Mouse (Mus musculus) hindbrain, embryonic 11.5 days (tissue): ENCODE measurements around the gene 4930404N11Rik. TPM values are rescaled to one million over a fixed set of nuclear protein-coding genes. Genes with fewer than 3 reads are reported as not detected.

Experiments used
- ATAC-seq: fragments of 200-750 bp; cut with Nextera tagmentation; 2 replicates; pipeline ENCODE4 v1.8.0; 2017; ENCODE audit warnings: mild to moderate bottlenecking, moderate TSS enrichment, moderate library complexity; ENCODE audit not compliant: low FRiP score
- DNase-seq: peaks from one replicate; pipeline ENCODE4 v3.0.0-alpha.2; 2015; ENCODE audit warnings: low spot score
- H3K27ac ChIP-seq: fragments of 300-500 bp; sonication (generic); 2 replicates; pipeline ENCODE4 v1.5.1; 2014; ENCODE audit warnings: mild to moderate bottlenecking, low read depth, low read length
- H3K27me3 ChIP-seq: fragments of 300-500 bp; sonication (generic); 2 replicates; pipeline ENCODE4 v1.6.1; 2014; ENCODE audit warnings: mild to moderate bottlenecking, low read length, moderate library complexity, mixed read lengths; ENCODE audit not compliant: control insufficient read depth, insufficient read depth
- H3K36me3 ChIP-seq: fragments of 300-500 bp; sonication (generic); 2 replicates; pipeline ENCODE4 v1.6.1; 2014; ENCODE audit warnings: mild to moderate bottlenecking, low read length, moderate library complexity, mixed read lengths; ENCODE audit not compliant: control insufficient read depth, insufficient read depth
- H3K4me1 ChIP-seq: fragments of 300-500 bp; sonication (generic); replicated peaks from 2 replicates; pipeline ENCODE4 v1.6.1; 2014; ENCODE audit warnings: low read length, mixed read lengths; ENCODE audit not compliant: control insufficient read depth, insufficient read depth
- H3K4me2 ChIP-seq: fragments of 300-500 bp; sonication (generic); replicated peaks from 2 replicates; pipeline ENCODE4 v1.6.1; 2014; ENCODE audit warnings: mild to moderate bottlenecking, low read depth, low read length
- H3K4me3 ChIP-seq: fragments of 300-500 bp; sonication (generic); 2 replicates; pipeline ENCODE4 v1.5.1; 2014; ENCODE audit warnings: low read depth, low read length
- H3K9ac ChIP-seq: fragments of 300-500 bp; sonication (generic); 2 replicates; pipeline ENCODE4 v1.6.1; 2014; ENCODE audit warnings: low read depth, low read length
- H3K9me3 ChIP-seq: fragments of 300-500 bp; sonication (generic); 2 replicates; pipeline ENCODE4 v1.6.1; 2016; ENCODE audit warnings: low read length; ENCODE audit not compliant: control insufficient read depth
- WGBS: fragments of 180-500 bp; shearing (Covaris S2); extraction: QIAGEN DNeasy Blood & Tissue Kit; methylation state at CpG from one replicate; pipeline ENCODE4 v1.1.7; 2014; 5-methylcytosine and 5-hydroxymethylcytosine counted together
- polyA plus RNA-seq: library from polyadenylated mRNA; unstranded; fragments of >200 nt; fragmentation: Nextera tagmentation; extraction: Ambion mirVana; gene quantifications from 2 replicates; pipeline ENCODE4 v1.2.1, GENCODE M21; 2014

4930404N11Rik gene
- polyA plus RNA-seq, 1 experiment from 2014 or later, result not detected

DNA sequence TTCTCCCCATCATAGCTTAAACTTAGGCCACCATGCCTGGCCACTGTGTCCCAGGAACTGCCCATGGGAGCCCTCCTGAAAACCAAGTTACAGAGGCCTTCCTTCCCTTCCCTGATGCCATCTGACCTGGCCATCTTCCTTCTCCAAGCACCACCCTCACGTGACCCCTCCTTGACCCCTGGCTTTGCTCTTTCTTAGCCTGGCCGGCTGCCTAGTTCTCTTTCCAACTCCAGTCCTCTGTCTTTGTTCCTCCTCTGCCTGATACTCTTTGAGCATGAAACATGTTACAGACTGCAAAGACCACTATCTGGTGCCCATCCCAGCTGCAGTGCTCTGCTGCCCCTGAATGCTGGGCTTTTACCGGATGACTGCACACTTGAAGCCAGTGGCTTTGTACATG is 23.8 kb upstream of the 4930404N11Rik start:
- ATAC-seq, result no peak
- Histone ChIP-seq H3K4me1 (peaks cover 10% of the 10 kb centered on the region; the same call in 1 of the 2 replicates), H3K9me3 (no peaks in the 10 kb centered on the region), H3K27me3 (no peaks in the 10 kb centered on the region), H3K9ac (no peak overlapping the region), H3K27ac (no peak overlapping the region), H3K4me3 (no peak overlapping the region), H3K4me2 (no peak overlapping the region), H3K36me3 (peaks cover 4% of the 10 kb centered on the region; the same call in 1 of the 2 replicates)
- no peak for DNase-seq
- 42% methylated on average over 3 of the region's 3 CpGs for WGBS

DNA sequence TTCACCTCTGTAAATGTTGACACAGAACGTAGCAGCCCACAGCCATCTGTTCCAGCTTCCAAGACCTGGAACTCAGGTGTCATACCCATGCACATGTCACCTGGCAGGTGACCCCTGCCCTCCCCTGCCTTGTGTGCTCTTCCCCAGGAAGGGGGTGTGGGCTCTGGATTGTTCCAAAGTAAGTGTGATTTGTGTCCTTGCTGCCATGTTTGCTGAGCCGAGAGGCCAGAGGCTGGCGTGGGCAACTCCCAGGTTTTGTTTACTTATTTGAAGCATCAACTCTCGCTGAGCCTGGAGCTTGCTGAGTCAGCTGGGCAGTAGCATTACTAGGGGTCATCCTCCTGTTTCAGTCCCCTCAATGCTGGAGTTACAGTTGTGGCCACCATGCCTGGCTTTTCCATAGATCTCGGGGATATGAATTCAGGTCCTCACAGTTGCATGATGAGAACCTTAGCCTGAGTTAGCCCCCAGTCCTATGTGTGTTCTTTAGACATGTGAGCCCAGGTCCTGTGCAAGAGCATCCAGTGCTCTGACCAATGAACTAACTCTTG is 23.0 kb upstream of the 4930404N11Rik start, which contains the start of gene Gm48552:
Gm48552 (plus strand) TSS at position 501 of the 551 bp plus-strand sequence.
- DNase-seq, result no peak
- Histone ChIP-seq H3K36me3 (peaks cover 4% of the 10 kb centered on the region; the same call in 1 of the 2 replicates), H3K9me3 (no peaks in the 10 kb centered on the region), H3K27ac (no peak within 1 kb of the TSS), H3K4me1 (peaks cover 10% of the 10 kb centered on the region; the same call in 1 of the 2 replicates), H3K4me2 (no peak within 1 kb of the TSS), H3K27me3 (no peaks in the 10 kb centered on the region), H3K9ac (no peak within 1 kb of the TSS), H3K4me3 (no peak within 1 kb of the TSS)
- no peak for ATAC-seq
- 90% methylated on average over 5 of the region's 5 CpGs for WGBS

DNA sequence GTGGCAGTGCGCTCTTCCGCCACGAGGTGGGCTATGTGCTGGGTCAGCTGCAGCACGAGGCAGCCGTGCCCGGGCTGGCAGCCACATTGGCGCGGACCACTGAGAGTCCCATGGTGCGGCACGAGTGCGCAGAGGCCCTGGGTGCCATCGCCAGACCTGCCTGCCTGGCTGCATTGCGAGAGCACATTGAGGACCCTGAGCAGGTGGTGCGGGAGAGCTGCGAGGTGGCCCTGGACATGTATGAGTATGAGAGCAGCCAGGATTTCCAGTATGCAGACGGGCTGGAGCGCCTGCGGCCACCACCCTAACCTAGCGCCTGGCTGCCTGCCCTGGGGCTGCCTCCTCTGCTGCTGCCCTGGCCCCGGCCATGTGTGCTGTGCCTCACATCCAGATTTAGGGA is 22.1 kb upstream of the 4930404N11Rik start:
- DNase-seq (no peak), ATAC-seq (no peak)
- Histone ChIP-seq H3K4me1 (peaks cover 8% of the 10 kb centered on the region; the same call in 1 of the 2 replicates), H3K27ac (no peak overlapping the region), H3K27me3 (no peaks in the 10 kb centered on the region), H3K9me3 (no peaks in the 10 kb centered on the region), H3K9ac (no peak overlapping the region), H3K36me3 (peaks cover 4% of the 10 kb centered on the region; the same call in 1 of the 2 replicates), H3K4me3 (no peak overlapping the region), H3K4me2 (no peak overlapping the region)
- WGBS, result 96% methylated on average over 20 of the region's 20 CpGs

DNA sequence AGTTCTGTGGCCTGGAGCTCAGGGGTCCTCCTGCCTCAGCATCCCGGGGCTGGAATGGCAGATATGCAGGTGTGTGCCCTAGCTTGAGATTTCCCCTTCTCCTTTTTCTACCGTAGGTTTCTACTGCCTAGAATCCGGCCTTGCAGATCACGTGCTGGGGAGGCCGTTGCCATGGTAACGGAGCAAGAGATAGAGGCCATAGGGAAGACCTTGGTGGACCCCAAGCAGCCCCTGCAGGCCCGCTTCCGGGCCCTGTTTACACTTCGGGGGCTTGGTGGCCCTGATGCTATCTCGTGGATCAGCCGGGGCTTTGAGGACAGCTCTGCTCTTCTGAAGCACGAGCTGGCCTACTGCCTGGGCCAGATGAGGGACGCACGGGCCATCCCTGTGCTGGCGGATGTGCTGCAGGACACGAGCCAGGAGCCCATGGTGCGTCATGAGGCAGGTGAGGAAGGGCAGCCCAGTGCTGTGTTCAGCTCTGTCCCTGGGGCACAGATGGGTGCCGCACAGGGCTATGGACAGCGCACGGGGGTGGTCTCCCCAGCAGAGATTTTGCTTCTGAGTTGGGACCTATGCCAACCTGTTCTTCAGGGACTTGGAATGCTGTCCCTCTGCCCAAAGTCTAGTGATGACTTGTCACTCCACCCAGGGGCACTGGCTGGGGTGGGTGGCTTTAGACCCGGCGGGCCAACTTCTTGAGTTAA is 20.1 kb upstream of the 4930404N11Rik start:
- Histone ChIP-seq H3K36me3 (peaks cover 4% of the 10 kb centered on the region; the same call in 1 of the 2 replicates), H3K4me3 (no peak overlapping the region; the same call in 1 of the 2 replicates), H3K9ac (no peak overlapping the region), H3K27ac (no peak overlapping the region), H3K4me2 (no peak overlapping the region; the same call in 1 of the 2 replicates), H3K9me3 (no peaks in the 10 kb centered on the region), H3K4me1 (peaks cover 8% of the 10 kb centered on the region; the same call in 1 of the 2 replicates), H3K27me3 (no peaks in the 10 kb centered on the region)
- whole genome bisulfite sequencing, result 84% methylated on average over 22 of the region's 22 CpGs
- no peak for DNase-seq
- ATAC-seq, result no peak

DNA sequence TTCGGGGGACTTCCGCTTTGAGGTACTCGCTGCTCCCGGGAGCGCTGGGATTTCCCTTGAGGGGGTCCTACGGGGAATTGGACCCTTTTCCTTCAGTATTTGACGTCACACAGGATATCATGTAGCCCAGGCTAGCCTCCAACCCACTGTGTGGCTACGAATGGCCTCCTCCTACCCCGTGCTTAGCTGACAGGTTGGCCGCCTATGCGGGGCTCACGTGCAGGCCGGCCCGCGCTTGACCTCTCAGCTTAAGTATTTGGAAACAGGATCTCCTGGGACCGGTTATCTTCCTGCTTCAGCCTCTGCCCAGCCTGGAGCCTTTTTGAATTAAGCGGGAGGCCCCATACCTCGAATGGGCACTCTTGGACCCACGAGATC is 19.0 kb upstream of the 4930404N11Rik start:
- Histone ChIP-seq H3K4me2 (peak overlapping the region; percentile 91), H3K9me3 (no peaks in the 10 kb centered on the region), H3K27me3 (no peaks in the 10 kb centered on the region), H3K4me3 (peak overlapping the region; percentile 96), H3K4me1 (peaks cover 8% of the 10 kb centered on the region; the same call in 1 of the 2 replicates), H3K36me3 (peaks cover 4% of the 10 kb centered on the region; the same call in 1 of the 2 replicates), H3K27ac (peak overlapping the region; percentile 72; the same call in 1 of the 2 replicates), H3K9ac (peak overlapping the region; percentile 85)
- ATAC-seq (peak; percentile 36), DNase-seq (no peak)
- 1% methylated on average over 19 of the region's 19 CpGs for WGBS

- peak within 1 kb of the TSS; percentile 96 for H3K4me3 ChIP-seq
- no peaks in the 10 kb centered on the region for H3K9me3 ChIP-seq
- peak within 1 kb of the TSS; percentile 85 for H3K9ac ChIP-seq
- peak within 1 kb of the TSS; percentile 72; the same call in 1 of the 2 replicates for H3K27ac ChIP-seq
- no peaks in the 10 kb centered on the region for H3K27me3 ChIP-seq
- peaks cover 4% of the 10 kb centered on the region; the same call in 1 of the 2 replicates for H3K36me3 ChIP-seq
- peak; percentile 94 for ATAC-seq
- H3K4me1 ChIP-seq, result peaks cover 10% of the 10 kb centered on the region; the same call in 1 of the 2 replicates
- peak; percentile 99 for DNase-seq
- WGBS, result 5% methylated on average over 51 of the region's 54 CpGs
- peak within 1 kb of the TSS; percentile 91 for H3K4me2 ChIP-seq
These were observed 18.4 kb upstream of the 4930404N11Rik start, which contains the start of the genes Dohh and Gm48551 for GRCm38 (mm10) chr10:81383802-81384604. Gene Dohh, plus strand, starts transcription at chr10:81384428. Gene Gm48551, plus strand, starts transcription at chr10:81384466.

- DNase-seq (no peak), ATAC-seq (no peak)
- Histone ChIP-seq H3K9ac (no peak overlapping the region), H3K4me3 (no peak overlapping the region), H3K9me3 (no peaks in the 10 kb centered on the region), H3K4me1 (peaks cover 15% of the 10 kb centered on the region), H3K27me3 (no peaks in the 10 kb centered on the region), H3K4me2 (no peak overlapping the region), H3K36me3 (no peaks in the 10 kb centered on the region; the same call in 1 of the 2 replicates), H3K27ac (no peak overlapping the region)
- WGBS, result 87% methylated on average over 5 of the region's 5 CpGs
These were observed 16.4 kb upstream of the 4930404N11Rik start for GRCm38 (mm10) chr10:81382039-81382438.

GRCm38 (mm10) chr10:81379809-81380378 is 14.3 kb upstream of the 4930404N11Rik start:
- Histone ChIP-seq H3K9me3 (no peaks in the 10 kb centered on the region), H3K4me1 (peaks cover 14% of the 10 kb centered on the region), H3K4me3 (no peak overlapping the region), H3K36me3 (no peaks in the 10 kb centered on the region), H3K27ac (no peak overlapping the region), H3K9ac (no peak overlapping the region), H3K27me3 (no peaks in the 10 kb centered on the region), H3K4me2 (no peak overlapping the region)
- DNase-seq (no peak), ATAC-seq (no peak)
- 89% methylated on average over 6 of the region's 6 CpGs for WGBS
